Mouse (Mus musculus) limb, embryonic 13.5 days (tissue): Measurements from ENCODE around the gene Klhl6. TPM values are rescaled to one million over a fixed set of nuclear protein-coding genes. Genes with fewer than 3 reads are reported as not detected.
"Not testable (repeated sequence)": the region's sequence is repeated elsewhere in the genome, so short reads cannot be mapped to it uniquely, and the experiment has no call there.

ENCODE experiments used
- ATAC-seq: fragments of 200-750 bp; cut with Nextera tagmentation; 2 replicates; pipeline ENCODE4 v1.8.0; 2017; ENCODE audit warnings: low read depth, moderate number of reproducible peaks, moderate TSS enrichment; ENCODE audit not compliant: low FRiP score
- H3K27ac ChIP-seq: fragments of 300-500 bp; sonication (generic); 2 replicates; pipeline ENCODE4 v1.5.1; 2015; ENCODE audit warnings: inconsistent platforms, mild to moderate bottlenecking, moderate library complexity
- H3K27me3 ChIP-seq: fragments of 300-500 bp; sonication (generic); 2 replicates; pipeline ENCODE4 v1.6.1; 2015; ENCODE audit warnings: mild to moderate bottlenecking, inconsistent platforms
- H3K36me3 ChIP-seq: fragments of 300-500 bp; sonication (generic); 2 replicates; pipeline ENCODE4 v1.6.1; 2015; ENCODE audit warnings: inconsistent platforms, mild to moderate bottlenecking, moderate library complexity
- H3K4me1 ChIP-seq: fragments of 300-500 bp; sonication (generic); 2 replicates; pipeline ENCODE4 v1.6.1; 2015; ENCODE audit warnings: inconsistent platforms
- H3K4me2 ChIP-seq: fragments of 300-500 bp; sonication (generic); replicated peaks from 2 replicates; pipeline ENCODE4 v1.6.1; 2015; ENCODE audit warnings: inconsistent platforms, mild to moderate bottlenecking, moderate library complexity
- H3K4me3 ChIP-seq: fragments of 300-500 bp; sonication (generic); 2 replicates; pipeline ENCODE4 v1.5.1; 2015; ENCODE audit warnings: moderate library complexity, mild to moderate bottlenecking, inconsistent platforms
- H3K9ac ChIP-seq: fragments of 300-500 bp; sonication (generic); 2 replicates; pipeline ENCODE4 v1.6.1; 2015; ENCODE audit warnings: mild to moderate bottlenecking, inconsistent platforms
- H3K9me3 ChIP-seq: fragments of 300-500 bp; sonication (generic); 2 replicates; pipeline ENCODE4 v1.6.1; 2016; ENCODE audit warnings: inconsistent platforms
- WGBS: fragments of 180-500 bp; shearing (Covaris S2); methylation state at CpG from one replicate; pipeline ENCODE4 v1.1.7; 2015; 5-methylcytosine and 5-hydroxymethylcytosine counted together
- polyA plus RNA-seq: library from polyadenylated mRNA; unstranded; fragments of >200 nt; fragmentation: Nextera tagmentation; extraction: Ambion mirVana; gene quantifications from 2 replicates; pipeline ENCODE4 v1.2.1, GENCODE M21; 2015

The Klhl6 gene
- 7.0 and 7.4 TPM in 2 replicates for polyA plus RNA-seq

- no peak within 1 kb of the TSS for H3K4me2 ChIP-seq
- H3K4me3 ChIP-seq, result no peak within 1 kb of the TSS
These were observed at the start of gene Klhl6 for GRCm38 (mm10) chr16:19982537-19983257. TSS of gene Klhl6 (minus strand) at chr16:19983037.

GRCm38 (mm10) chr16:20027241-20027640, 44.4 kb upstream of the Klhl6 start:
- not testable (repeated sequence) for ATAC-seq, H3K27ac ChIP-seq, H3K9me3 ChIP-seq, H3K36me3 ChIP-seq, H3K27me3 ChIP-seq, H3K9ac ChIP-seq, H3K4me2 ChIP-seq, H3K4me1 ChIP-seq, H3K4me3 ChIP-seq
- 91% methylated on average over 2 of the region's 4 CpGs for WGBS

More at GRCm38 (mm10) chr16:19982537-19983257, at the start of gene Klhl6:
- Histone ChIP-seq H3K9ac (no peak within 1 kb of the TSS), H3K36me3 (no peaks in the 10 kb centered on the region), H3K27ac (no peak within 1 kb of the TSS), H3K9me3 (no peaks in the 10 kb centered on the region), H3K4me1 (no peaks in the 10 kb centered on the region), H3K27me3 (no peaks in the 10 kb centered on the region)
- ATAC-seq, result no peak
- 61% methylated on average over 14 of the region's 14 CpGs for WGBS

GRCm38 (mm10) chr16:20022821-20023220, 40.0 kb upstream of the Klhl6 start:
- no peaks in the 10 kb centered on the region for H3K36me3 ChIP-seq
- no peak overlapping the region for H3K27ac ChIP-seq
- 90% methylated on average over 1 of the region's 1 CpGs for WGBS
- H3K9ac ChIP-seq, result no peak overlapping the region
- no peak overlapping the region for H3K4me2 ChIP-seq
- H3K9me3 ChIP-seq, result no peaks in the 10 kb centered on the region
- H3K4me1 ChIP-seq, result no peaks in the 10 kb centered on the region
- H3K4me3 ChIP-seq, result no peak overlapping the region
- ATAC-seq, result no peak
- no peaks in the 10 kb centered on the region for H3K27me3 ChIP-seq

- Histone ChIP-seq H3K4me1 (no peaks in the 10 kb centered on the region), H3K9me3 (no peaks in the 10 kb centered on the region), H3K4me3 (no peak overlapping the region), H3K4me2 (no peak overlapping the region), H3K36me3 (no peaks in the 10 kb centered on the region), H3K9ac (no peak overlapping the region), H3K27ac (no peak overlapping the region), H3K27me3 (no peaks in the 10 kb centered on the region)
- no peak for ATAC-seq
- WGBS, result 63% methylated on average over 2 of the region's 2 CpGs
These were observed 39.0 kb upstream of the Klhl6 start for GRCm38 (mm10) chr16:20021848-20022247.

- no peaks in the 10 kb centered on the region; the same call in 1 of the 2 replicates for H3K9me3 ChIP-seq
- no peak overlapping the region for H3K9ac ChIP-seq
- no peak for ATAC-seq
- H3K27ac ChIP-seq, result no peak overlapping the region
- H3K27me3 ChIP-seq, result no peaks in the 10 kb centered on the region
- H3K4me1 ChIP-seq, result no peaks in the 10 kb centered on the region
- H3K36me3 ChIP-seq, result no peaks in the 10 kb centered on the region
- H3K4me2 ChIP-seq, result no peak overlapping the region
- no peak overlapping the region for H3K4me3 ChIP-seq
These were observed 29.8 kb upstream of the Klhl6 start for GRCm38 (mm10) chr16:20012647-20013046.

- Histone ChIP-seq H3K9me3 (no peaks in the 10 kb centered on the region; the same call in 1 of the 2 replicates), H3K36me3 (no peaks in the 10 kb centered on the region), H3K9ac (no peak overlapping the region), H3K4me3 (no peak overlapping the region), H3K27ac (no peak overlapping the region), H3K27me3 (no peaks in the 10 kb centered on the region), H3K4me2 (no peak overlapping the region), H3K4me1 (no peaks in the 10 kb centered on the region)
- WGBS, result 64% methylated on average over 1 of the region's 1 CpGs
- no peak for ATAC-seq
These were observed 23.2 kb upstream of the Klhl6 start for GRCm38 (mm10) chr16:20006066-20006465.

GRCm38 (mm10) chr16:20000286-20000685, 17.4 kb upstream of the Klhl6 start:
- not testable (repeated sequence) for H3K27me3 ChIP-seq, ATAC-seq, H3K4me2 ChIP-seq, H3K36me3 ChIP-seq, H3K4me1 ChIP-seq, H3K4me3 ChIP-seq, H3K9me3 ChIP-seq, H3K9ac ChIP-seq, H3K27ac ChIP-seq
- 96% methylated on average over 8 of the region's 8 CpGs for WGBS

- no peak overlapping the region for H3K27ac ChIP-seq
These were observed 14.8 kb upstream of the Klhl6 start for GRCm38 (mm10) chr16:19997616-19998015.

GRCm38 (mm10) chr16:19996913-19997312, 14.1 kb upstream of the Klhl6 start:
- not testable (repeated sequence) for H3K4me2 ChIP-seq, H3K4me1 ChIP-seq, H3K27me3 ChIP-seq, H3K36me3 ChIP-seq, H3K9me3 ChIP-seq, H3K9ac ChIP-seq, H3K27ac ChIP-seq, ATAC-seq, H3K4me3 ChIP-seq
- 10% methylated on average over 6 of the region's 6 CpGs for WGBS

More at GRCm38 (mm10) chr16:19997616-19998015, 14.8 kb upstream of the Klhl6 start:
- Histone ChIP-seq H3K9me3 (no peaks in the 10 kb centered on the region), H3K36me3 (no peaks in the 10 kb centered on the region), H3K27me3 (no peaks in the 10 kb centered on the region), H3K4me3 (no peak overlapping the region), H3K9ac (no peak overlapping the region), H3K4me2 (no peak overlapping the region), H3K4me1 (no peaks in the 10 kb centered on the region)
- no peak for ATAC-seq
- WGBS, result 88% methylated on average over 7 of the region's 7 CpGs

- H3K9me3 ChIP-seq, result no peaks in the 10 kb centered on the region
- no peaks in the 10 kb centered on the region for H3K27me3 ChIP-seq
- ATAC-seq, result no peak
- H3K4me2 ChIP-seq, result no peak overlapping the region
- no peaks in the 10 kb centered on the region for H3K36me3 ChIP-seq
- H3K4me1 ChIP-seq, result no peaks in the 10 kb centered on the region
- no peak overlapping the region for H3K27ac ChIP-seq
- no peak overlapping the region for H3K4me3 ChIP-seq
- no peak overlapping the region for H3K9ac ChIP-seq
These were observed 13.0 kb upstream of the Klhl6 start for GRCm38 (mm10) chr16:19995818-19996217.

GRCm38 (mm10) chr16:19993278-19993677, 10.4 kb upstream of the Klhl6 start:
- Histone ChIP-seq H3K4me3 (no peak overlapping the region), H3K27ac (no peak overlapping the region), H3K9me3 (peaks cover 5% of the 10 kb centered on the region; the same call in 1 of the 2 replicates), H3K36me3 (no peaks in the 10 kb centered on the region), H3K4me1 (no peaks in the 10 kb centered on the region), H3K27me3 (no peaks in the 10 kb centered on the region), H3K4me2 (no peak overlapping the region), H3K9ac (no peak overlapping the region)
- no peak for ATAC-seq
- WGBS, result 88% methylated on average over 3 of the region's 3 CpGs

- no peak overlapping the region for H3K9ac ChIP-seq
- no peak overlapping the region for H3K4me2 ChIP-seq
- H3K27ac ChIP-seq, result no peak overlapping the region
- ATAC-seq, result no peak
- H3K36me3 ChIP-seq, result no peaks in the 10 kb centered on the region
- H3K4me1 ChIP-seq, result no peaks in the 10 kb centered on the region
- H3K9me3 ChIP-seq, result peaks cover 5% of the 10 kb centered on the region; the same call in 1 of the 2 replicates
- no peaks in the 10 kb centered on the region for H3K27me3 ChIP-seq
- no peak overlapping the region for H3K4me3 ChIP-seq
These were observed 7.7 kb upstream of the Klhl6 start for GRCm38 (mm10) chr16:19990536-19990935.

GRCm38 (mm10) chr16:19987589-19987988, 4.8 kb upstream of the Klhl6 start:
- H3K9me3 ChIP-seq, result peaks cover 5% of the 10 kb centered on the region; the same call in 1 of the 2 replicates
- WGBS, result 84% methylated on average over 2 of the region's 2 CpGs

More at GRCm38 (mm10) chr16:19987589-19987988, 4.8 kb upstream of the Klhl6 start:
- Histone ChIP-seq H3K27me3 (no peaks in the 10 kb centered on the region), H3K9ac (no peak overlapping the region), H3K4me1 (no peaks in the 10 kb centered on the region), H3K27ac (no peak overlapping the region), H3K4me2 (no peak overlapping the region), H3K4me3 (no peak overlapping the region), H3K36me3 (no peaks in the 10 kb centered on the region)
- ATAC-seq, result no peak
